ENCODE assay signal across 12 mouse cellular contexts in genomic region chr5:138889760-138890159, GRCm38 (mm10).
DNase-seq lines count a peak whose midpoint lies in the region.
"Had no signal": no experiment of that assay in that cellular context is flagged by ENCODE, and none has a peak within 500 bp of the region (broad histone marks: within the 10 kb centered on the region; RNA-seq: fewer than 3 reads in every experiment).

No protein-coding gene starts in this region.

- DNase-seq in gastrocnemius, postnatal 14 days: peak; percentile 62
- no peak for DNase-seq in gastrocnemius, postnatal 36 days
- peak; percentile 19 for DNase-seq in ovary, adult 18-20 months (ENCODE audit: low spot score)
- DNase-seq in ovary, postnatal 10 days (ENCODE audit: low spot score): no peak
- peak; percentile 78 to 81 for DNase-seq in heart, postnatal 10 days
- peak; percentile 68 for DNase-seq in testis, postnatal 10 days (ENCODE audit: low spot score)
- DNase-seq in embryo, embryonic 10 days (ENCODE audit: low spot score): no peak
- no peak for DNase-seq in adrenal gland, adult (ENCODE audit: inconsistent age in 2 of 2, low spot score in 1 of 2)
- DNase-seq: adrenal gland, postnatal 10 days; cerebellum, adult 2 months; liver; lung, adult 18-20 months had no signal

- intact Hi-C loops in gastrocnemius, postnatal 14 days (cut with DNase I; ENCODE audit: low total_unique reads): no loop called here
- intact Hi-C loops in gastrocnemius, postnatal 36 days (cut with DNase I): no loop called here
- intact Hi-C loops in heart, postnatal 10 days (cut with DNase I): no loop called here

Comparison
In these comparisons a context has a peak if more than half of its experiments do, and no peak if none do; other contexts are left out.
1. DNase-seq: peak in gastrocnemius, postnatal 14 days (single experiment), ovary, adult 18-20 months (single experiment), heart, postnatal 10 days (2 of 2) and testis, postnatal 10 days (single experiment); none in gastrocnemius, postnatal 36 days (0 of 2), ovary, postnatal 10 days (single experiment), embryo, embryonic 10 days (single experiment) and adrenal gland, adult (0 of 2).